Mouse (Mus musculus) CH12.LX (cell line): ENCODE data around the gene Ank2.

Experiments
- BHLHE40 ChIP-seq: IDR thresholded peaks from 2 replicates; pipeline ENCODE4 v1.6.1; 2011; ENCODE audit warnings: mild to moderate bottlenecking, low read depth, low read length, improper control_type of control experiment
- CTCF ChIP-seq, 2 experiments: IDR thresholded peaks in 1 of 2; conservative IDR thresholded peaks in 1 of 2; 2 replicates each; pipeline ENCODE4 v1.5.1; 2011 to 2012; ENCODE audit warnings: low read depth in 2 of 2, low read length in 2 of 2, improper control_type of control experiment in 1 of 2, inconsistent platforms in 1 of 2, mild to moderate bottlenecking in 1 of 2, moderate library complexity in 1 of 2

GRCm38 (mm10) chr3:127211119-127211518 is 288.0 kb downstream of the Ank2 start:
- no peak for TF ChIP-seq BHLHE40
- TF ChIP-seq CTCF (conservative IDR thresholded peaks at IDR 0.05 in 1 of 2, IDR thresholded peaks at IDR 0.05 in 1 of 2; ENCODE audit: low read depth in 2 of 2, low read length in 2 of 2): no peak
